Mouse (Mus musculus): ENCODE results near the gene Apol8. TPM values are rescaled to one million over a fixed set of nuclear protein-coding genes. Genes with fewer than 3 reads are reported as not detected.
A peak's percentile ranks its signal among the peaks of the same experiment; 100 is the strongest.

Gene Apol8
- polyA plus RNA-seq, 2 experiments, result 12.7 to 43.9 TPM

DNA sequence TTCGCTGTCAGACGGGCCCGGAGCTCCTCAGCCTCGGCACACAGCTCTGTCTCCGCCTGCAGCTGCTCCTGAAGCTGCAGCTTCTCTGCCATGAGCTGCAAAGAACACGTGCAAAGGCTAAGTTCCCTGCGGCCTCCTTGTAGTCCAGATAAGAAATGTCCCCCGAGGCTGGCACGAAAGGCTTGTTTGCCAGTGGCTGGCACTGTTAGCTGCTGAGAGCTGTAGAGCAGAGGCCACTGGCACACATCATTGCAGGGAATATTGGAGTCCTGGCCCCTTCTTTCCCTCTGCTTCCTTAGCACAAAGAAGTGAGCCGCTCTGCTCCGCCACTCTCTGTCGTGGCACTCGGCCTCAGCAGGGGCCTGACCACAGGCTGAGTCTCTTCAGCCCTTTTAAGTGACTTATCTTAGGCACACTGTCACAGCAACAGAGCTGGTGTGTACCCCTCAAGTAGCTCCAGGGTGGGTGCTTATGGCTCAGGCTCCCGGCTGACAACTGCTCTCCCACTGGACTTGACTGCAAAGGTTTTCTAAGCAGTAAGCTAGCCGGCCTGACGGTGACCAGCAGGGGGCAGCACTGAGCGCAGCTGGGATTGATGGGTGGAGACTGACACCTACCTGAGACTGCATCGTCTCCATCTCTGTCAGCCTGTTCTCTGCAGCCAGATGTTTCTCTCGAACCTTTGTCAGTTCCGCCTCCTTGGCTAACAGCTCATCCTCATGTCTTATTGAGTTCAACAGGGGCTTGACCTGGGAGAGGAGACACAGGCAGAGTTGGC, 18.6 kb upstream of the Apol8 start:
- TF ChIP-seq CTCF (IDR thresholded peaks at IDR 0.05; ENCODE audit: low read depth) (peak; percentile 100), EP300 (IDR thresholded peaks at IDR 0.05; ENCODE audit: low read depth) (no peak)
- Histone ChIP-seq H3K36me3 (replicated peaks; ENCODE audit: control insufficient read depth, insufficient read depth, low read depth) (peaks cover 86% of the 10 kb centered on the region), H3K4me3 (ENCODE audit: insufficient read depth in 1 of 2, low read depth in 2 of 2, low read length in 2 of 2) (no peak overlapping the region), H3K4me2 (ENCODE audit: low read depth) (no peak overlapping the region), H3K27me3 (ENCODE audit: control insufficient read depth, insufficient read depth, low read length) (no peaks in the 10 kb centered on the region), H3K9ac (replicated peaks) (no peak overlapping the region), H3K4me1 (replicated peaks; ENCODE audit: control insufficient read depth in 2 of 2, insufficient read depth in 2 of 2, low read length in 1 of 2) (peaks cover 16 to 19% of the 10 kb centered on the region in 2 experiments), H3K27ac (no peak overlapping the region), H3K9me3 (ENCODE audit: control insufficient read depth, low read length) (no peaks in the 10 kb centered on the region)
- DNase-seq (ENCODE audit: low read depth in 3 of 3, low spot score in 3 of 3) (peak; percentile 42 to 63 (median 44)), ATAC-seq (ENCODE audit: insufficient read depth) (no peak)
- WGBS (ENCODE audit: insufficient replicate concordance), result 57% methylated on average over 20 of the region's 20 CpGs

DNA sequence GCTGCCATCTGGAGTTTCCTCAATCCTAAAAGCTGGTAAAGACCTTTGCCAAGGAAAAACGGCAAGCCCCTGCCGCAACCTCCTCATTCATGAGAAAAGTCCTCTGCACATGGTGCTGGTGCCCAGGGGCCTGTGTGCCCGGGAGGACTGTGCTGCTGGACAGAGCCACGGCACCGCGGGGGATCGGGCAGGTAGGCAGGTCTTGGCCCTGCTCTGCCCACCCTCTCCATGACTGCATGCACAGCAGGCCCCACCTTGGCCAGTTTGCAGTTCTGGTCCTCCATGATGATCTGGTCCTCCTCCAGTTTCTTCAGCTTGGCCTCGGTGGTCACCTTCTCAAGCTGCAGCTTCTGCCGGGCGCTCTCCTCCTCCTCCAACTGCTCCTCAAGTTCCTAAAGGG, 17.5 kb upstream of the Apol8 start:
- Histone ChIP-seq H3K36me3 (replicated peaks; ENCODE audit: control insufficient read depth, insufficient read depth, low read depth) (peaks cover 84% of the 10 kb centered on the region), H3K9me3 (ENCODE audit: control insufficient read depth, low read length) (no peaks in the 10 kb centered on the region), H3K4me1 (replicated peaks; ENCODE audit: control insufficient read depth in 2 of 2, insufficient read depth in 2 of 2, low read length in 1 of 2) (peaks cover 16 to 19% of the 10 kb centered on the region in 2 experiments), H3K4me3 (ENCODE audit: insufficient read depth in 1 of 2, low read depth in 2 of 2, low read length in 2 of 2) (no peak overlapping the region), H3K9ac (replicated peaks) (no peak overlapping the region; the same call in 1 of the 2 replicates), H3K27ac (peak overlapping the region; percentile 63), H3K4me2 (ENCODE audit: low read depth) (no peak overlapping the region), H3K27me3 (ENCODE audit: control insufficient read depth, insufficient read depth, low read length) (no peaks in the 10 kb centered on the region)
- DNase-seq (ENCODE audit: low read depth in 3 of 3, low spot score in 3 of 3), result no peak
- ATAC-seq (ENCODE audit: insufficient read depth), result no peak
- 94% methylated on average over 10 of the region's 10 CpGs for WGBS (ENCODE audit: insufficient replicate concordance)
- TF ChIP-seq CTCF (IDR thresholded peaks at IDR 0.05; ENCODE audit: low read depth) (no peak), EP300 (IDR thresholded peaks at IDR 0.05; ENCODE audit: low read depth) (no peak)

DNA sequence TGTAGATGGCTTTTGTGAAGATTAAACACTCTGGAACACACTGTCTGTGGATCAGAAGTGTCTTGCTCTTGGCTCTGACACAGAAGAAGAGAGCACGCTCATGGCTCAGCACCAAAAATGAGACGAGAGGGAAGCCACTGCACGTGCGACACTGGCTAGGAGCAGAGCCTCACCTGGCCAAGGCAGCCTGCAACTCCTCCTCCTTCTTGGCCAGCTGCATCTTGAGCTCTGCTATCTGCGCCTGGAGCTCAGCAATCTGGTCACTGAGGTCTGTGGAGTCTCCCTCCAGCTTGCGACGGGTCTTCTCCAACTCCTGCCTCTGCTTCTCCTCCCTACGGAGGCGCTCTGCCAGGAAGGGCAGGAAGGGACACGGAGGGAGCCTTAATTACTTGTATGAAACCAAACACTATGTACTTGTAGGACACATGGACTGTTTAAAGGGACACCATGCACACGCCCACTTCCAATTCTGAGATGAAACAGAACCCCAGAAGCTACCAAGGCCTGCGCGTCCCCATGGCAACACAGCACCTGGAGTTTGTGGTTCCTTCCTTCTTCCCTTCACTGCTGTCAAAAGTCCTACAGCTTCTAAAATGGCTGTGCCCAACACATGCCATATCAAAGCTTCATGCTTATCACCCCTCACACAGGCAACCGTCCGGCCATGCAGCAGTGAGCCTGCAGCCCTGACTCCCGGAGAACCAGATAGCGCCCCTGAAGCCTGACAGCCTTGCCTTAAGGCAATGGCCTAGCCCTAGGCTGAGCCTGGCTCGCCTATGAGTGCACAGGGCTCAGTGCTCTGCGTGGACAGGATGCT, 16.5 kb upstream of the Apol8 start:
- 48% methylated on average over 19 of the region's 19 CpGs for WGBS (ENCODE audit: insufficient replicate concordance)
- Histone ChIP-seq H3K27me3 (ENCODE audit: control insufficient read depth, insufficient read depth, low read length) (no peaks in the 10 kb centered on the region), H3K4me2 (ENCODE audit: low read depth) (peak overlapping the region; percentile 13; the same call in 1 of the 2 replicates), H3K9me3 (ENCODE audit: control insufficient read depth, low read length) (no peaks in the 10 kb centered on the region), H3K27ac (peak overlapping the region; percentile 63), H3K36me3 (replicated peaks; ENCODE audit: control insufficient read depth, insufficient read depth, low read depth) (peaks cover 89% of the 10 kb centered on the region), H3K4me1 (replicated peaks; ENCODE audit: control insufficient read depth in 2 of 2, insufficient read depth in 2 of 2, low read length in 1 of 2) (peaks cover 16 to 19% of the 10 kb centered on the region in 2 experiments), H3K9ac (replicated peaks) (0 out of 2 replicates have a peak overlapping the region, but pooled peaks have one; percentile 9), H3K4me3 (ENCODE audit: insufficient read depth in 1 of 2, low read depth in 2 of 2, low read length in 2 of 2) (no peak overlapping the region)
- DNase-seq (ENCODE audit: low read depth in 3 of 3, low spot score in 3 of 3) (peak; percentile 68 to 74 (median 73)), ATAC-seq (ENCODE audit: insufficient read depth) (peak; percentile 94)
- TF ChIP-seq EP300 (IDR thresholded peaks at IDR 0.05; ENCODE audit: low read depth) (peak; percentile 96), CTCF (IDR thresholded peaks at IDR 0.05; ENCODE audit: low read depth) (peak; percentile 16; the same call in 1 of the 2 replicates)

DNA sequence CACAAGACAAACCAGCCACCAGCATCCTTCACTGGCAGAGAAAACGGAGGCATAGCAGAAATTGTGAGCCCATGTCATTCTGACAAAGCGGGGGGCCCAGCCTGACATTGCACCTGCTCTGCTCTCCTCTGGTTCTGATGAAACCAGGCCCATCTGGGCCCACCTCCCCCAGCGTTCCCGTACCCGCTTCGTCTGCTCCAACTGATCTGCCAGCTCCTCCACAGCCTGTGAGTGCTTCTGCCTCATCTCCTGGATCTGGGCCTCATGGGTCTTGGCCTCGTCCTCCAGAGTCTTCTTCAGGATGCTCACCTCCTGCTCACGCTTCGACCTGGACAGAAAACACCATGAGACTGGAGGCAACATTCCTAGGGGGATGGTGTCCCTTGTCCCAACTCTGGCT, 14.1 kb upstream of the Apol8 start:
- no peak for DNase-seq (ENCODE audit: low read depth in 3 of 3, low spot score in 3 of 3)
- H3K36me3 ChIP-seq (replicated peaks; ENCODE audit: control insufficient read depth, insufficient read depth, low read depth), result peaks cover 90% of the 10 kb centered on the region
- H3K9ac ChIP-seq (replicated peaks), result no peak overlapping the region
- WGBS (ENCODE audit: insufficient replicate concordance), result 87% methylated on average over 9 of the region's 9 CpGs
- TF ChIP-seq CTCF (IDR thresholded peaks at IDR 0.05; ENCODE audit: low read depth) (no peak), EP300 (IDR thresholded peaks at IDR 0.05; ENCODE audit: low read depth) (no peak)
- H3K27me3 ChIP-seq (ENCODE audit: control insufficient read depth, insufficient read depth, low read length), result no peaks in the 10 kb centered on the region
- H3K4me2 ChIP-seq (ENCODE audit: low read depth), result no peak overlapping the region
- ATAC-seq (ENCODE audit: insufficient read depth), result no peak
- no peak overlapping the region for H3K4me3 ChIP-seq (ENCODE audit: insufficient read depth in 1 of 2, low read depth in 2 of 2, low read length in 2 of 2)
- H3K27ac ChIP-seq, result no peak overlapping the region
- no peaks in the 10 kb centered on the region for H3K9me3 ChIP-seq (ENCODE audit: control insufficient read depth, low read length)
- peaks cover 16 to 19% of the 10 kb centered on the region in 2 experiments for H3K4me1 ChIP-seq (replicated peaks; ENCODE audit: control insufficient read depth in 2 of 2, insufficient read depth in 2 of 2, low read length in 1 of 2)

DNA sequence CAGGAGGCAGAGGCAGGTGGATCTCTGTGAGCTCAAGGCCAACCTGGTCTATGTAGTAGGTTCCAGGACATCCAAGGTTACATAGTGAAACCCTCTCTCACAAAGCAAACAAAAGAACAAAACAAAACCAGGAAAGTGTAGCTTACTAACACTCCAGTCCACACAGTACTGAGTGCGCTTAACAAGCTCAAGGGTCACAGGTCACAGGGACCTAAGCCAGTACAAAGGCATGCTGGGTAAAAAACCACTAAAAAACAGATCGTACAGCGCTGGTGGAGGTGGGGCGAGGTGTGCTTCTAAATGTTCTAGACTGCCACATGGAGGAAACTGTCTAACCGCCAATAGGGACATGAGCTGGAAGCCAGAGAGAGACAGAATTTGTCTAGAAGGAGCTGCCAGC, 13.5 kb upstream of the Apol8 start:
- H3K4me1 ChIP-seq (replicated peaks; ENCODE audit: control insufficient read depth in 2 of 2, insufficient read depth in 2 of 2, low read length in 1 of 2), result peaks cover 16 to 19% of the 10 kb centered on the region in 2 experiments
- DNase-seq (ENCODE audit: low read depth in 3 of 3, low spot score in 3 of 3) (no peak), ATAC-seq (ENCODE audit: insufficient read depth) (no peak)
- H3K4me2 ChIP-seq (ENCODE audit: low read depth), result no peak overlapping the region
- WGBS (ENCODE audit: insufficient replicate concordance), result 85% methylated on average over 5 of the region's 5 CpGs
- H3K36me3 ChIP-seq (replicated peaks; ENCODE audit: control insufficient read depth, insufficient read depth, low read depth), result peaks cover 93% of the 10 kb centered on the region
- no peaks in the 10 kb centered on the region for H3K27me3 ChIP-seq (ENCODE audit: control insufficient read depth, insufficient read depth, low read length)
- no peaks in the 10 kb centered on the region for H3K9me3 ChIP-seq (ENCODE audit: control insufficient read depth, low read length)
- no peak overlapping the region for H3K9ac ChIP-seq (replicated peaks)
- no peak overlapping the region for H3K4me3 ChIP-seq (ENCODE audit: insufficient read depth in 1 of 2, low read depth in 2 of 2, low read length in 2 of 2)
- no peak overlapping the region for H3K27ac ChIP-seq
- TF ChIP-seq EP300 (IDR thresholded peaks at IDR 0.05; ENCODE audit: low read depth) (no peak), CTCF (IDR thresholded peaks at IDR 0.05; ENCODE audit: low read depth) (no peak)
